Mouse (Mus musculus) central nervous system, embryonic 11.5 days (tissue): ENCODE results near the gene Akr1c18. TPM values are rescaled to one million over a fixed set of nuclear protein-coding genes. Genes with fewer than 3 reads are reported as not detected.

ENCODE experiments used
- polyA plus RNA-seq: library from polyadenylated mRNA; depleted of rRNA; stranded (reverse); fragments of >200 nt; gene quantifications from 2 replicates; pipeline ENCODE4 v1.2.3, GENCODE M21; 2012; rRNA removed

Akr1c18 gene
- polyA plus RNA-seq = not detected in 2 replicates

GRCm38 (mm10) chr13:4150518-4150917 lies at the start of gene Akr1c18:
Gene Akr1c18 (minus strand): TSS chr13:4150654.

GRCm38 (mm10) chr13:4190904-4191303 lies 40.5 kb upstream of the Akr1c18 start, which contains the start of gene Akr1c13:
Gene Akr1c13 (plus strand): TSS chr13:4191150.

Other genes with a start within 250 kb of the Akr1c18 start
- gene Net1, start 232.4 kb downstream of the Akr1c18 start, polyA plus RNA-seq = 23.6 and 44.8 TPM in 2 replicates
- gene Tubal3, start 232.4 kb downstream of the Akr1c18 start, polyA plus RNA-seq = not detected in 2 replicates
- not detected in 2 replicates for gene Ucn3, start 205.3 kb downstream of the Akr1c18 start, polyA plus RNA-seq
- 0.10 and 0.31 TPM in 2 replicates for gene Akr1c14, start 101.6 kb downstream of the Akr1c18 start, polyA plus RNA-seq
- 1.2 and 1.4 TPM in 2 replicates for gene Akr1c13, start 40.5 kb upstream of the Akr1c18 start, polyA plus RNA-seq
- gene Akr1c19, start 78.0 kb upstream of the Akr1c18 start, polyA plus RNA-seq = 1.5 and 2.0 TPM in 2 replicates
- gene Akr1c12, start 128.8 kb upstream of the Akr1c18 start, polyA plus RNA-seq = 0.53 and 1.0 TPM in 2 replicates